Mouse (Mus musculus) T-helper 2 cell (primary cell): ENCODE measurements at regions not wholly inside any gene's neighbourhood (a gene's known extent, or its start where the extent isn't known, plus 50 kb on each side); places are given as distances from the start of the nearest gene placed in this dataset.

Source experiments
- in situ Hi-C: fragments of 300-600 bp; cut with MboI, MseI; formaldehyde crosslinking; loops from one replicate; pipeline ENCODE4 v1.15.1; 2025; ENCODE audit warnings: high pct_unique_total_duplicates

DNA sequence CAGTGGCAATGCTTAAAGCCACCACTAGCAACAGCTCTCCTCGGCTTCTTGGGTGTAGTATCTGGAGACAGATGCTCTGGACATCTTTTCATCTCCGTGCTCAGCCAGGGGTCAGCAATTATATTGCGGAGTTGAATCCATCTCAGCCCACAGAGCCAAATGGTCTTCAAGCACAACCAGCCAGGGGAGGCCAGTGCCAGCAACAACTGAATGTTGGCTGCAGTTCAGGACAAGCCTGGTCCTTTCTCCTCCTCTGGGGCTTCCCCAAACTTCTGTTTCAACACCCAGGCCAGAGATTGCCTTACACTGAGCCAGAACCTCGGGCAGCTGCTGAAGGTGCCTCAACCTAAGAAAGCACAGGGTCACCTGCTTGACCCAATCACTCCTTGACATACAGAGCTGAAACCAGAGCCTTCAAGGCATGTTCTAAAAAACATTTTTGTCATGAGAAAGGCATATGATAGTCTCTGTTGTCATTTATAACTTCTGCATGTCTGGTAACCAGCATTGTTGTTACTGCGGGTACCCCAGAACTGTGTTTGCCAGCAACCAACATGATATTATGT, 169.9 kb upstream of the Lef1 start:
- in situ Hi-C loops = no loop called here

DNA sequence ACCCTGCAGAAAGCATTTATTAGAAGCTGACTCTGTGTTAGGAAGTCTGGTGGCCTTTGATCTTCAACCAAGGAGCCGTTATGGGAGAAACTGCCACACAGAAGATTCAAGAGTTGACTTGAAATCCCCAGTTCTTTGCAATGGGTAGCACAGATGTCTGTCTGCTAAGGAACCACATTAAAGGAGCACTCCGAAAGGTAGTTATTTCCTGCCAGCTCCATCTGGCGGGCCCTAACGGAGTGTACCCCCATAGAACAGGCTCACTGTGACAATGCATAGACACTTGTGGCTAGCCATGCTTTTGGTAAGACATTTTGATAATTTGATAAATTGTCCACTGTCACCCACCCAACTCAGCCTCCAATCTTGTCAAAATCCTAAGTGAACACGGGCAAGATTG, 173.3 kb upstream of the Lef1 start:
- in situ Hi-C loops = no loop called here

DNA sequence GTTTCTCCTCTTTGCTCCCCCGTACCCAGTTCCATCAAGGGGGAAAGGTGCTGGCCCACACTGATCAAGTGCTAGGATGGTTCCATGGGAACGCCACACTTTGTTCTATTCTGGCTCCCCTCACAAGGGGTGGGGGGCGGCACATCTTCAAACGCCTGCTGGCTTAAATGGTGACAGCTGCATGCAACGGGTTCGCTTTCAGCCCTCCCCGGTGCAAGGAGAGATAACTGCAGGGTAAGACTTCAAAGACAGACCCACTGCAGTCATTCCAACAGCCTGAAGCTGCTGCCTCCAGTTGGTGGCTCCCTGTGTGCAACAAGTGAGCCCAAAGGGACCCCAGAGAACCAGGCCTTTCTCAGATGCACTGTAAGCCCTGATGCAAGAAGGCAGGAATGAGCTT, 173.9 kb upstream of the Lef1 start:
- in situ Hi-C loops = no loop called here

DNA sequence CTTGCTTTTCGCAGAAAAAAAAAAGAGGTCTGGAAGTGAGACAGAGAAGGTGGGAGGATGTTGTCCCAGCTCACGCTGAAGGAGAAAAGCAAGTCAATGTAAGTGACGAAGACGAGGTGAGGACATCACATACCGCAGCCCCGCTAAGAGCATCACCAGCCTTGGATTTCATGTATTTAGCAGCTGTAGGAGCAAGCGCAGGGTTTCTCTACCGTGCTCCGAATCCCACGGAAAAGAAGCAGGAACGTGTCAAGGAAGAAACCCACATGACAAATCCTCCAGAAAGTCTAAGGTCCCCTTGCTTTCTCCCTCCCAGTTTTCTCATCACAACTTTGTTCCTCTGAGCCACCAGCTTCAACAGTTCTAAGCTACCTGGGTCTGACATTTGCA, 174.3 kb upstream of the Lef1 start:
- in situ Hi-C loops = no loop called here

DNA sequence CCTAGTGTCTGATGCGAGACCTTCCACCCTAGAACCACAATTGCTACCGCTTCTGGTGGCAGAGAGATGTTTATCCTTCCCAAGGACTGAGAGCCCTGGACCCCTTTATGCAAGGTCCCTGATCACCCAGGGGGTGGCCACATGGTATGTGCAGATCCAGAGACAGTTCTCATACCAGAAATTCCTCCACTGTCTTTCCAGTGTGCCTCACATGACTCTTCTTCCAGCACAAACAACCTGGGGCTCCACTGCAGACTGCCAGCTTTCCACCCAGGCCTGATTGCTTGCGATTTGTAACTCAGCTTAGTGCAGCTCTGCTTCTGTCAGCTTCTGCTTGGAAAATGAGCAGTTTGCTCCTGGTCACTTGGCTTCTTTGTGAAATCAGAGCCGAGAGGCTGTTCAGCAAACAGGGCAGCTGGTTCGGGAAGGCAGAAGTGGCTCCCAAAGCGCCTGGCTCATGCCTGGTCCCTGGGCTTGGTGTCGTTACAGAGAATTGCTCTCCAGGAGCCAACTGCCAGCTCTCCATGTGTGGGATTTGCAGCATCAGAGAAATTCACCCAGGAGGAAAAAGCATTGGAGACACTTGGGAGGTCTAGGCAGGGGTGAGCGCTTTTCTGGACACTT, 174.9 kb upstream of the Lef1 start:
- in situ Hi-C loops = no loop called here

DNA sequence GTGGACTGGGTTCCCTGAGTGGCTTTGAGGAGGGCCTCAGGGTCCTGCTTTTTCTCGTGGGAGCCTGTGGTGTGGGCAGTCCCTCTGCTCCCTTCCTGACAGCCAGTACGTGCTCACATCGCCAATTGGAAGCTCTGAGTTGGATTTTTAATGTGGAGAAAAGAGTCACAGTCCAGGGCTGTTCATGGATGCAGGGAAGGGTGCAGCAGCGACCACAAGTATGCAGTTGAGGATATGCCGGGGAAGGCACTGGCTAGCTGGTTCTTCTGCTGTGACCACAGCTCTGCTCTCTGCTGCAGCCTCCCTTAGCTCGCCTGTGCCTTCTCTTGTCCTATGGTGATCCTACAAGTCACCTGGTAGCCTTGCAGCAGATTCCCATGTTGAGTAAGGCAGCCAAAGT, 177.5 kb upstream of the Lef1 start:
- in situ Hi-C loops = no loop called here

DNA sequence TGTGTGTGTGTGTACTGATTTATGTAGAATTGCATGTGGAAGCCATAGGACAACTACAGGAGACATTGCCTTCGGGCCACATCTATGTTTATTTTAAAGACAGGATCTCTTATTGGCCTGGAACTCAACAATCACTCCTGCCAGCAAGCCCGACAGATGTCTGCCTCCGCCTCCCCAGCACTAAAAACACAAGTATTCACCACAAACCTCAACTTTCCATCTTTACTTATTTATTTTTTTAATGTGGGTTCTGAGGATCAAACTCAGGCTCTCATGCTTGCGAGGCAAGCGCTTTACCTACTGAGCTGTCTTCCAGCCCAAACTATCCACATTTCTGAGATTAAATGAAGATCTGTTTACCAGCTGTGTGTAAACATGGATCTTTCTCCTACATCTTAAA, 178.0 kb upstream of the Lef1 start:
- in situ Hi-C loops = no loop called here

- in situ Hi-C loops = no loop called here
These were observed 185.3 kb upstream of the Lef1 start for GRCm38 (mm10) chr3:130925000-130925399.

GRCm38 (mm10) chr3:130923615-130923958, 186.7 kb upstream of the Lef1 start:
- in situ Hi-C loops = no loop called here

DNA sequence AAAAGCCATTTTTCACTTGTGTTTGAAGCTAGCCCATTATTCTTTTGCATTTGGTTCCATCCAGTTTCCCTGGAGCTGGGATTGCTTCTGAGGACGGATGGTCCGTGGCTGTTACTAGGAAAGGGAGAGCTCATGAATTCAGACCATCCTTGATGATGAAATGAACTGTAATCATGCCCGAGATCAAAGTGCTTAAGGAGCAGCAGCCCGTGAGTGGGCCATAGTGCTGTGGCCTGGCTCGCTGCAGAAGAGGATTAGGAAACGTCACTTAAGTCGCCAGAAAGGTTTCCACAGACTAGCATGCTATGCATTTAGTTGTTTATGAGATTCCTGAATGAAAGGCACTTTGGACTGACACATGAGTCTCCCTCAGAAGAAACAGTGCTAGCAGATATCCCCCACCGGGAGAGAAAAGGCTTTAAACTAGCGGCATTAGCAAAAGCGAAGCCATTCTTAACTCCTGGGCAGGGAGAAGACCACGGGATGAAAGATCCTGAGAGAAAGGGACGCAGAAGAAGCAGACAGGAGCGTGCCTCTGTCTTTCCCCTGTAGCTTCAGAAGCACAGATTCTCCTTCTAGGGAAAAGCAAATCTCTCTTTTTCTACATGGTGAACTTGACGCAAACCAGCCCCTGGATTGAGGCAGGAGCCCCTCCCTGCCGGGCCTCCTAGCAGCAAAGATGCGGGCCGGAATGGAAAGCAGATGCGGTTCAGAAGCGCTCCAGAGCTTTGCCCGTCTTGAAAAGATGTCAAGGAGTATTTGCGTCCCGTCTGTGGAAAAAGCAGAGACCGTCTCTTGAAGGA, 187.3 kb upstream of the Lef1 start:
- in situ Hi-C loops = no loop called here

DNA sequence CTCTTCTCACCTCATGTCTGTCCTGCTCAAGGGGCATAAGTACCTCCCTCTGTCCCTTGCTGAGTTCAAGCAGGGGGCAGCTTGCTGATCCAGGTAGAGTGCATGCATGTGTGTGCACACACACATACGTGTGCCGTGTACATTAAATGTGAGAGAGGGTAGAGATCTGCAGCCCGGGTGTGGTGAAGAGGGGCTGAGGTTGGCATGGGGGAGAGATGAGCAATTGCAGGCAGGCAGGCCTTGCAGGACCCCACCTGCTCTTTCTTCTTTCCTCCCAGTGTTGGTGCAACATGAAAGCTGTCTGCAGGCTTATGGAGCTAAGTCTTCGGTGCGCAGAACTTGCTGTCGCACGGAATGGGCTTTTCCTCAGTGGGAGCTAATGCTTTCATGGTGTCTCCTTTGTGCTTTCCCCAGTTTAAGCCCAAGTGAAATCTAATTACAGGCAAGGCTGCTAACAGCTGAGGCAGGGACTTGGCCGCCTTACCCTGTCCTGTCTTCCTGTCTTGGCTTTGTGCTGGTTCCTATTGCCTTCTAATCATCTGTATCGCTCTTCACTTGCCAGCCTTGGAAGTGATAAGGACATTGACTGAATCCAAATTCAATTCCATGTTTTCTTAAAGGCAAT, 188.5 kb upstream of the Lef1 start:
- in situ Hi-C loops = no loop called here

GRCm38 (mm10) chr3:130913812-130914211, 183.6 kb upstream of the Rpl34 start:
- in situ Hi-C loops = no loop called here

DNA sequence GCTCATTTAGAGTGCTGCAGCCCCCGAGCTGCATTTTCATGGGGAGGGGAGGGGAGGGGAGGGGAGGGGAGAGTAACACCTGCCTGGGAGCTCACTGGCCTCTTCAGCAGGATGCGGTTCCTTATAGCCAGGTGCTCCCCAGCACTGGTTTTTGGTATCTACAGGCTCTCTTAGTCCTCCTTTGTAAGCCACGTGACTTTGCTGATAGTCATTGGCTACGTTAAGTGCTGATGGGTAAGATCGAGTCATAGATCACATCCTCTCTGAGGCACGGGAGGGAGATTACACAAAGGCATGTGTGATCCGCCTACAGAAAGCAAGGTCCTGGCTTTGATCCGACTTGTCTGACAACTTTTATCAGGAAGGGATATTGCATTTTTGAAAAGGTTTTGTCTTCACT, 174.9 kb upstream of the Rpl34 start:
- in situ Hi-C loops = no loop called here

- in situ Hi-C loops = no loop called here
These were observed 173.1 kb upstream of the Rpl34 start for GRCm38 (mm10) chr3:130903329-130903728.

DNA sequence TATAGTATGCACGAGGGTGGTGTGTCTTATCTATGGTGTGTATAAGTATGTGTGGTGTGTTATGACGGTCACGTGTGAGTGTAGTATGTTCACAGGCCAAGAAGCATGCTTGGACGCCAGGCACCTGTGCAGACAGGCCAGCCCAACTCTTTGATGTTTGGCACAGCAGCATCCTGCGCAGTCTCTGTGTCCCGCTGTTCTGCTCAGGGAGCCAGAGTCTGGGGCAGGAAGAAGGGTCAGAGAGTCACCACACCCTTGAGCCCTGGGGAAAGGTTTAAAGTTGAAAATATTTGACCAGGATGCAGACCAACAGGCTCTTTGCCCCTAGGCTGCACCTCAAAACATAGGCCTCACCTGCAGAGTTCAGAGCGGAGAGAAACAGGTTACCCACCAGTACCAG, 172.2 kb upstream of the Rpl34 start:
- in situ Hi-C loops = no loop called here

- in situ Hi-C loops = no loop called here
These were observed 171.1 kb upstream of the Rpl34 start for GRCm38 (mm10) chr3:130901343-130901742.

GRCm38 (mm10) chr3:130900846-130901245, 170.6 kb upstream of the Rpl34 start:
- in situ Hi-C loops = no loop called here

DNA sequence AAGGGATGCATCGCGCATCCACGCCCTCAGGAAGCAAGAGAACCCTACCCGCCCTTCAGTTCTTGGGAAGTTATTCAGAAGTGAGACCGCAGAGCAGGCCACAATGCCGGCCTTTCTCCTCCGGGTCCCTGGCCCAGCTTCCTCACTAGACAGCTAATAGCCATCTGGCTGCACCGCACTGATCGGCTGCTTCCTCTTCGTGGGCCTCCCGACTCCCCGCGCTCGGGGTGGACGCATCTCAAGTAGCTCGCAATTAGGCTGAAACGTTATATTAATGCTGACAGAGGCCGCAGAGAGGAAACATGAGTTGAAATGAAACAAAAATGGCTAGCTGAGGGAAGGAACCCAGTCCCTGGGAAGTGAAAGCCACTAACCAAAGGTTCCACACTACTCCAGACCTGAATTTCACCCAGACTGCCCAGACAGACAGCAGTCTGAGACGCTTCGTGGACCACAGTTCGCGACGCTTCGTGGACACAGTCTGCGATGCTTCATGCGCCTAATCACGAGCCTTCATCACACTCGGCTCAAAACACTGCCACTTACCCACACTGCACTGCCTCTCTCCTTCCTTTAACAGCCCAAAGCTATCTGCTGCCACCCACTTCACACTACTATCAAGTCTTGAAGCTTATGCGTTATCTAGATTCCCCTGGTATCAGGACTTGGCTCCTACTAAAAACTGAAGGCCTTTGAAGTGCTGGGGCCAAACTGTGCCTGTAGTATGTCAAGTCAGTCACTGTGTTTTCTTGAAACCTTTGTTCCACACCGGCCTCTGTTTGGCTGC, 170.0 kb upstream of the Rpl34 start:
- in situ Hi-C loops = no loop called here

DNA sequence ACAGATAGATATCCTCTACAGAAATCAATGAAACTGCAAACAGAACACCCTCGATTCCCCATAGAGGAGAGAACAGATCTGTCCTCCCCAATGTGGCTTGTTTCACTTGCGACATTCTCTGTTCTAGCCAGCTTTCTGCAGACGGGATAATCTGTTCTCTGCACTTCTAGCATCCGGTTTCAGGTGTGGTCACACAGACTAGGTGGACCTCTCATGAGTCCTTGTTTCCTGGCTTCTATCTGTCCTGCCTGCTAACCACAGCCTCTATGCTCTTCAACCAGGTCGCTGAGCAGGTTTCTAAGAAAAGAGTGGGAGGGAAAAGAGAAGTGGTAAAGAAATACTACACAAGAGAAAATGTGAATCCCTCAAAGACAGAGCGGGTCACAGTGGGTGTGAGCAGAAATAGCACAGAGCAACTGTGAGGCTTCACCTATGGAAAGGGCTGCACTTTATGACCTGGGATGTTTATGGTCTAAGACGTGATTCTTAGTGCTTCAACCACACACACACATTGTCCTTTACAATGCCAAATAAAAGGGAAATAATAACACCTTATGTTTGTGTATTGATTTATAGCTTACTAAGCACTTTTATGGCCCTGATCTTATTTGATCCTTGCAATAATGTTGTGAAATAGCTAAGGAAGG, 164.1 kb upstream of the Rpl34 start:
- in situ Hi-C loops = loop anchor here (5.0 to 25.0 kb wide), 2 partner anchors 343 to 568 kb away; no protein-coding TSS in a partner anchor

- in situ Hi-C loops = loop anchor here (5.0 to 25.0 kb wide), 2 partner anchors 346 to 571 kb away; no protein-coding TSS in a partner anchor
These were observed 161.1 kb upstream of the Rpl34 start for GRCm38 (mm10) chr3:130891310-130891709.

DNA sequence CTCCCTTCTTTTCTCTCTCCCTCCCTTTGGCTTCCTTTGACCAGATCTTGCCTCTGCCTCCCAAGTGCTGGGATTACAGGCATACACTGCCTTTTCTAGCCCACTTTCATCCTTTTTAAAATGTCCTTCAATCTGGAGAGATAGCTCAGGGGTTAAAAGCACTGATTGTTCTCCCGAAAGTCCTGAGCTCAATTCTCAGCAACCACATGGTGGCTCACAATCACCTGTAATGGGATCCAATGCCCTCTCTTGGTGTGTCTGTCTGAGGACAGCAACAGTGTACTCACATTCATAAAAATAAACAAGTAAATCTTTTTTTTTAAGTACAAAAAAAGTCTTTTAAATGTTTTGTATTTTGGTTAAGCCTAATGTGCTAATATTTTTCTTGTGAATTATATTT, 158.4 kb upstream of the Rpl34 start:
- in situ Hi-C loops = loop anchor here (25.0 kb wide), 1 partner anchor 574 kb away; no protein-coding TSS in a partner anchor
